Mouse (Mus musculus): ENCODE results near the gene Lama2.
"Not testable (repeated sequence)": the region's sequence is repeated elsewhere in the genome, so short reads cannot be mapped to it uniquely, and the experiment has no call there.

Gene Lama2

GRCm38 (mm10) chr10:27001554-27002178 is 617.9 kb downstream of the Lama2 start:
- no peak for DNase-seq

GRCm38 (mm10) chr10:26996684-26997083 is 622.9 kb downstream of the Lama2 start:
- DNase-seq: no peak

DNA sequence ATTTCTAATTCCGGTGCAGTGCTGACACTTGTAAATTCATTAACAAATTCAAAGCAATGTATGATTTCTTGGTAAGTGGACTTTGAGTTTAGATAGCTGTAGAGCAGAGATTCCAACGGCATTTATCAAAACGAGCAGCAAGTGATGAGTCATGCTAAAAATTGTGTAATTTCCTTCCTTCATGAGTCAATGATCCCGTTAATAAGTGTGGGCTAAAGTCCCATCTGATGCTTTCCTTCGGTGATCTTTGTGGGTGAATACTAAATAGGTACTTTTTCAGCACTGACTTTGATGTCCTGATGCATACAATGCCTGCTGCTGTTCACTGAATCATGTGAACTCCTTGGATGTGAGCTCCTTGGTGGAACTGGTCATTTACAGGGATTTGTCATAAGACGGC is 623.6 kb downstream of the Lama2 start:
- no peak for DNase-seq

DNA sequence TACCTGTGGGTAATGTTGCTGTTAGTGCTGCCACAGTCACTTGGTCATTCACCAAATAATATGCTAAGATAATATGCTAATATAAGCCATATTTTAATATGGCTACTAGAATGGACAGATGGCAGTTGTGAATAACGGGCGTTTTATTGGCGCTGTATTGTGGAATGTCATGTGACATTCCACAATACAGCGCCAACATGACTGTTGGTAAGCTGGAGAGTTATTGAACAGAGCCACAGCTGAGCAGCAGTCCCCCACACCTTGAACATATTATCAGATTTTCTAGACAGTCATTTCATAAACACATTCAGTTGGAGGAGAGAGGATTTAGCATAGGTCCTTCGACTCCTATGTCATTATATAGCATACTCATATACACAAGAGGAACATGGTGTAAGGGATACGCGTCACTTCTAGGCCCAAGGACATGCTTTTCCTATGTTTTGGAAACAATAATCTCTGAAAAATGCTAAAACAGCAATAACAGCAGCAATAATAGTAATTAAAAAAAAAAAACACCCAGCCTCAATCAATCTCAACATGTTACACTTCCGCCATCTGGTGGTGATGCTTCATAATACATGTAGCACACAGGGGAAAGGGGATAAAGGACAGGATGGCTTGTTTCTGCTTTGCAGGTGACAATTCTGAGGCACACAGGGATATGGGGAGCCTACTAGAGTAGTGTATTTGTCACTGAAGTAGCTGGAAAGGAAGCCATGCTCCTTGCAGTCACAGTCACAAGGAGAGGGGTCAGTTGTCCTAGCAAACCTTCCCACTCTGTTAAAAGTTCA is 624.2 kb downstream of the Lama2 start:
- DNase-seq: peak; percentile 24

GRCm38 (mm10) chr10:26993971-26994761 is 625.4 kb downstream of the Lama2 start:
- no peak for DNase-seq

DNA sequence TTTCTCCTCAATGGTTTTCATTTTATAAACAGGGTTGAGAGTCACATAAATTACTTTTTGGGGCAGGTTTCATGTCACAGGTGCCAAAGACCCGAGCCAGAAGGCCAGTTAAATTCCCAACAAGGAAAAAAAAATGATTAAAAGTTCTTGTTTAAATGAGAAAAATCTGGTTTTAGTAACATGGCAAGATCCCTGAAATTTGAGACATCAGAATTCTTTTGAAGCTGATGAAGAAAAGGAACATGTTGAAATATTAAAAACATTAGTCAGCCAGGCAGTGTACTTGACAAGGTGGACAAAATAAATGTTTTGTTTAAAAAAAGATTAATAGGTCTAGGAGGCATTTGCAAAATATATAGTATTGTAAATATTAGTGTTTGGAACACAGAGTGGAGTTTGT is 634.1 kb downstream of the Lama2 start:
- DNase-seq: no peak

- DNase-seq: not testable (repeated sequence)
Measured at GRCm38 (mm10) chr10:26984082-26984481, 635.5 kb downstream of the Lama2 start.

GRCm38 (mm10) chr10:26983583-26983982 is 636.0 kb downstream of the Lama2 start:
- no peak for DNase-seq

DNA sequence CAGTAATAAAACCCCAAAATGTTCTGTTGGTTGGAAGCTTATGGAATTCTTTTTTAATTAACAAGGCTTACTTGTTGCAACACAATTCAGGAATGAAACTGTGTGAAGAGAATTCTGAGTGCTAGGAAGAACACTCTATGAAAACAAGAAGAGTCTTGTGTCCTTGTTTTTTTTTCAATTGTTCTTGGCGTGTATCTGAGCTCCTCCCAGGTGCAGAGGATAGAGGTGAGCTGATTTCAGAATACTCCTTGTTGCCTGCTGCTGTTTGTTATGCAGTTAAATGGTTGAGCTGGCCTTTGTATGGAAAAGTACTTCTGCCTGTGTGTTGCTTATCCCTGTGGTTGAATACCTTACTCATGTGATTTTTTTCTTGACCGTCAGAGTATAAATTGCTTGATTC is 636.9 kb downstream of the Lama2 start:
- DNase-seq: no peak

DNA sequence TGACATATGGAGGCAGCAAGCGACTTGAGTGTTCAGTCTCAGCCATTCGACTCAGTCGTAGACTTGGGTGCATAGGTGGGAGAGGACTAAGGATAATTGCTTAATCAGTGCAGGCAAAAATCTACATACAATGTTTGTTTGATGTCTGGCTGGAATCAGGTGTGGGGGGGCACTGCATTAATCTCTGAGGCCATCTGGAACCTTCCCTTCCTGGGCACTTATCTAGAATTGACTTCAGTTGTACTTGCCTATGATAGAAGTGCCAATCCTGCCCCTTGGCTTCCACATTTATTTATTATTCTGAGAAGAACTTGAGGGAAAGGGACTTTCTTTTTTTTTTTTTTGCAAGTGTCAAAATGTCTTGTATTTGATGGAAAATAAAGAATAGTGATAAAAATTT is 644.2 kb downstream of the Lama2 start:
- DNase-seq: no peak

- DNase-seq: no peak
Measured at GRCm38 (mm10) chr10:26974224-26974623, 645.3 kb downstream of the Lama2 start.

GRCm38 (mm10) chr10:26973575-26973974 is 646.0 kb downstream of the Lama2 start:
- DNase-seq: no peak

- DNase-seq: no peak
Measured at GRCm38 (mm10) chr10:26958513-26958912, 661.0 kb downstream of the Lama2 start.

DNA sequence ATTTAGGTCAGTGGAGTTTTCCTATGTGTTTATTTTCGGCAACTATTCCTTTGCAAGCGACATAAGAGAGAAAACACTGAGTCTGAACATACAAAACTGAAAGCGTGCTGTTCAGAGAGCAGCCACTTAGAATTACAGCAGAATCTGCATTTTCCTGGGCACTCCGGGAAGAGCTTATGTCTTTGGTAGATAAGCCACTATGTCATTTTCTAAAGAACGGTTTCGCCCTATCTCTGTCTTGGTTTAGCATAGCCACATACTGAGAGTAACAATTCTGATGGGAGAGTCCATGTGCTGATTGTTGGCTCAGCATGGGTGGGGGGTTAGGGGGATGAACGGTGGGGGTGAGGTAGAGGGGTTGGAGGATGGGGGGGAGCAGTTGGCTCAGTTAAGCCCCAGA is 669.1 kb downstream of the Lama2 start:
- no peak for DNase-seq

DNA sequence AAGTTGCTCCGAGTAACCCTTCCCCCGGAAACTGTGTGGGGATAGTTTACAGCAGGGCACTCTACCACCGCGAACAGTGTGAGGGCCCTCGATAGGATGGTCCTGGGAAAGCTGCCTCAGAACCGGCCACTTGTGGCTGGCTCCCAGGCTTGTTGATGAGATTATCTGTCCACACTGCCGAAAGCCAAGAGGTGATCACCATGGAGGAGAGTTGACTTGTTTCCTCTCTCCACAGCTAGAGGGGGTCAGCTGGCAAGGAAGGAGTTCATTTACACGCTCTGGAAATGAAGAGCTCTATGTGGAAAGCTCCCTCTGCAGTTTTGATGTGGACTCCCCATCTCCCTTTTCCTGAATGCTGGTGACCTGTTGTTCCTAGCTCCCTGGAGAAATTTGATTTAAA is 669.9 kb downstream of the Lama2 start:
- no peak for DNase-seq

GRCm38 (mm10) chr10:26948331-26948730 is 671.2 kb downstream of the Lama2 start:
- DNase-seq: no peak

GRCm38 (mm10) chr10:26939549-26939948 is 680.0 kb downstream of the Lama2 start:
- no peak for DNase-seq

GRCm38 (mm10) chr10:26938464-26938863 is 681.1 kb downstream of the Lama2 start:
- DNase-seq: not testable (repeated sequence)

DNA sequence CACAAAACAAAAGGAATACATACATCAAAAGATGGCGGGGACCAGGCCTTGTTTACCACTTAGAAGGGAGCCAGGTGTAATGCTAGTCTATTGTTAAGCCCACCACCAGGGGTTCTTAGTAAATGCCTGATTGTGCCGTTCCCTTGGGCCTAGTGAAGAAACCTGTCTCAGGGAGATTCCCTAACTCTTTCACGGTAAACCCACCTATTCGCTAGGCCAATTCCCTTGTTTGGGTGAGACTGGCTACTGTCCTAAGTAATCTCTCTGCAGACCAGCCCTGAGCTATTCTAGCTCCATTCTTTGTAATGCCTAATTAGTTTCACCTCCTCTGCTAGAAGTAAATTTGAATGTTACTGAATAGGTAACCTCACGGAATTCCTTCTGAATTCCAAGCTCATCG is 683.5 kb downstream of the Lama2 start:
- not testable (repeated sequence) for DNase-seq

Measured in cerebellum, adult 9-10 months (tissue).